Mouse (Mus musculus) layer of hippocampus, postnatal 36 days (tissue): ENCODE results near the gene Clip3. TPM values are rescaled to one million over a fixed set of nuclear protein-coding genes. Genes with fewer than 3 reads are reported as not detected.

ENCODE experiments used
- DNase-seq, 2 experiments: peaks; one replicate each; pipeline ENCODE4 v3.0.0; 2022
- total RNA-seq, 2 experiments: library from RNA; stranded (reverse); gene quantifications; 2 replicates each; pipeline ENCODE4 v1.2.3; 2021

Clip3 gene
- total RNA-seq, 2 experiments from 2014 or later = 454 to 456 TPM

- DNase-seq = no peak
Observed at GRCm38 (mm10) chr7:30326427-30326826, 34.9 kb downstream of the Clip3 start.

- no peak for DNase-seq
Observed at GRCm38 (mm10) chr7:30327140-30327539, 35.6 kb downstream of the Clip3 start.

- DNase-seq = no peak
Observed at GRCm38 (mm10) chr7:30328379-30328778, 36.9 kb downstream of the Clip3 start.

- peak; percentile 86 to 87 for DNase-seq
Observed at GRCm38 (mm10) chr7:30331887-30332286, 40.4 kb downstream of the Clip3 start.

- DNase-seq = no peak
Observed at GRCm38 (mm10) chr7:30332622-30333259, 41.2 kb downstream of the Clip3 start.

GRCm38 (mm10) chr7:30333436-30333835, 41.9 kb downstream of the Clip3 start:
- peak; percentile 53 to 58 for DNase-seq

GRCm38 (mm10) chr7:30334563-30334962, 43.0 kb downstream of the Clip3 start:
- DNase-seq = no peak

- DNase-seq = no peak
Observed at GRCm38 (mm10) chr7:30335688-30336087, 44.2 kb downstream of the Clip3 start.

- peak; percentile 82 to 85 for DNase-seq
Observed at GRCm38 (mm10) chr7:30336384-30336783, 44.9 kb downstream of the Clip3 start.

- DNase-seq = no peak
Observed at GRCm38 (mm10) chr7:30339432-30340109, 48.0 kb downstream of the Clip3 start.

- no peak for DNase-seq
Observed at GRCm38 (mm10) chr7:30346635-30347379, 55.3 kb downstream of the Clip3 start.

- peak; percentile 62 to 72 for DNase-seq
Observed at GRCm38 (mm10) chr7:30347828-30348227, 56.3 kb downstream of the Clip3 start.

GRCm38 (mm10) chr7:30353279-30353822, 61.8 kb downstream of the Clip3 start:
- peak; percentile 59 to 66 for DNase-seq

- no peak for DNase-seq
Observed at GRCm38 (mm10) chr7:30354059-30354458, 62.5 kb downstream of the Clip3 start.

Other genes starting within 250 kb of the Clip3 start
- 10 to 100 TPM in 1 of 2 experiments, 1 to 10 TPM in 1; 9.0 to 12.0 TPM for gene Zfp14, start 240.3 kb upstream of the Clip3 start, total RNA-seq
- gene Zfp82, start 218.8 kb upstream of the Clip3 start, total RNA-seq = 1 to 10 TPM; 3.7 to 4.2 TPM
- gene Gm26920, start 201.3 kb upstream of the Clip3 start, total RNA-seq = under 1 TPM in 1 of 2 experiments, not detected in 1; 0.97 TPM
- gene Zfp566, start 201.2 kb upstream of the Clip3 start, total RNA-seq = 1 to 10 TPM; 6.4 to 8.0 TPM
- 10 to 100 TPM; 76.8 to 83.7 TPM for gene Zfp260, start 197.0 kb upstream of the Clip3 start, total RNA-seq
- gene Zfp382, start 169.8 kb upstream of the Clip3 start, total RNA-seq = 10 to 100 TPM; 31.8 to 35.0 TPM
- gene Zfp146, start 122.0 kb upstream of the Clip3 start, total RNA-seq = 10 to 100 TPM; 53.8 to 54.8 TPM
- gene Cox7a1, start 107.6 kb upstream of the Clip3 start, total RNA-seq = 1 to 10 TPM; 3.7 to 5.0 TPM
- 100 to 1,000 TPM; 207 to 234 TPM for gene Capns1, start 92.9 kb upstream of the Clip3 start, total RNA-seq
- gene Polr2i, start 59.8 kb upstream of the Clip3 start, total RNA-seq = 10 to 100 TPM; 53.1 to 65.2 TPM
- gene Tbcb, start 59.5 kb upstream of the Clip3 start, total RNA-seq = 100 to 1,000 TPM; 118 to 127 TPM
- not detected for gene Ovol3, start 56.0 kb upstream of the Clip3 start, total RNA-seq
- under 1 TPM; 0.27 to 0.28 TPM for gene Thap8, start 11.6 kb upstream of the Clip3 start, total RNA-seq
- gene Wdr62, start 11.3 kb upstream of the Clip3 start, total RNA-seq = 1 to 10 TPM in 1 of 2 experiments, under 1 TPM in 1; 0.94 to 2.1 TPM
- 10 to 100 TPM; 54.2 to 57.2 TPM for gene Alkbh6, start 17.0 kb downstream of the Clip3 start, total RNA-seq
- gene Syne4, start 23.1 kb downstream of the Clip3 start, total RNA-seq = 10 to 100 TPM; 10.5 to 12.7 TPM
- under 1 TPM; 0.28 to 0.40 TPM for gene E130208F15Rik, start 30.0 kb downstream of the Clip3 start, total RNA-seq
- gene Sdhaf1, start 32.2 kb downstream of the Clip3 start, total RNA-seq = 1 to 10 TPM; 6.6 to 7.4 TPM
- gene Lrfn3, start 71.0 kb downstream of the Clip3 start, total RNA-seq = 10 to 100 TPM; 29.3 to 30.7 TPM
- gene Tyrobp, start 122.0 kb downstream of the Clip3 start, total RNA-seq = 10 to 100 TPM; 27.4 to 30.2 TPM
- not detected for gene Hcst, start 128.1 kb downstream of the Clip3 start, total RNA-seq
- 1 to 10 TPM; 3.1 to 3.4 TPM for gene Nfkbid, start 130.0 kb downstream of the Clip3 start, total RNA-seq
- gene Aplp1, start 153.8 kb downstream of the Clip3 start, total RNA-seq = 1,000 to 10,000 TPM; 1,244 to 1,325 TPM
- gene Kirrel2, start 166.0 kb downstream of the Clip3 start, total RNA-seq = 10 to 100 TPM; 12.3 to 21.0 TPM
- gene Nphs1, start 166.6 kb downstream of the Clip3 start, total RNA-seq = 1 to 10 TPM; 1.2 TPM
- gene Prodh2, start 201.9 kb downstream of the Clip3 start, total RNA-seq = under 1 TPM in 1 of 2 experiments, not detected in 1; 0.73 TPM
- gene Arhgap33, start 243.3 kb downstream of the Clip3 start, total RNA-seq = 100 to 1,000 TPM; 104 to 111 TPM